Mouse (Mus musculus): Measurements from ENCODE around the gene Zfp423.
A peak's percentile ranks its signal among the peaks of the same experiment; 100 is the strongest.

DNA sequence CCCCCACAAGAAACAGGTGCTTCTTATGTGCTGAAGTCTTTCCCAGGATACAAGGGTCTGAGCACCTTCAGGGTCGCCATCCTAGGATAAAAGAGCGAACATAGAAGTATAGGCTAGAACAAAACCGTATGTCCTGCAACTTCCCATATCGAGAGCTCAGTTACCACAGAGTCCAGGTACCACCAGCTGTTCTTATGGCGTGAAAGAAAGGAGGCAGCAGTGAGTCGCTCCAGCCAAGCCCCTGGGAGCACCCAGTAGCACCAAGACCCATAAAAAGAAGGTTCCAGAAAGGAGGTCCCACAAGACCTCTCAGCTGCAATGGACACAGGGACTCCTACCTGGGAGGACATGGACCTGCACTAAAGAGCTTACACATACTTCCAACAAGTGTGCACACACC is 83.5 kb downstream of the Zfp423 start:
- TF ChIP-seq CTCF (IDR thresholded peaks at IDR 0.05; ENCODE audit: low read depth) (peak; percentile 18; the same call in 1 of the 2 replicates), EP300 (IDR thresholded peaks at IDR 0.05; ENCODE audit: low read depth) (no peak)

All from heart, postnatal 0 days (tissue).